Mouse (Mus musculus) forebrain, embryonic 15.5 days (tissue): Measurements from ENCODE around the gene Stra6. TPM values are rescaled to one million over a fixed set of nuclear protein-coding genes. Genes with fewer than 3 reads are reported as not detected.

ENCODE experiments used
- polyA plus RNA-seq: library from polyadenylated mRNA; unstranded; fragments of >200 nt; fragmentation: Nextera tagmentation; extraction: Ambion mirVana; gene quantifications from 2 replicates; pipeline ENCODE4 v1.2.1, GENCODE M21; 2015

The Stra6 gene
- polyA plus RNA-seq, 1 experiment from 2014 or later, result 8.7 TPM

Other genes with a start within 250 kb of the Stra6 start
- gene Arid3b, start 227.0 kb upstream of the Stra6 start, polyA plus RNA-seq, result 8.0 and 9.2 TPM in 2 replicates
- gene Ubl7, start 152.8 kb upstream of the Stra6 start, polyA plus RNA-seq, result 171 and 176 TPM in 2 replicates
- 3.4 and 3.6 TPM in 2 replicates for gene Sema7a, start 123.7 kb upstream of the Stra6 start, polyA plus RNA-seq
- 0.31 and 0.45 TPM in 2 replicates for gene Cyp11a1, start 57.4 kb upstream of the Stra6 start, polyA plus RNA-seq
- 0.93 and 1.1 TPM in 2 replicates for gene Ccdc33, start 55.0 kb downstream of the Stra6 start, polyA plus RNA-seq
- gene Islr, start 140.5 kb downstream of the Stra6 start, polyA plus RNA-seq, result 15.1 and 16.9 TPM in 2 replicates
- gene Islr2, start 140.5 kb downstream of the Stra6 start, polyA plus RNA-seq, result 83.3 and 83.4 TPM in 2 replicates
- 7.5 and 8.8 TPM in 2 replicates for gene Pml, start 186.0 kb downstream of the Stra6 start, polyA plus RNA-seq
- 107 and 109 TPM in 2 replicates for gene Stoml1, start 189.4 kb downstream of the Stra6 start, polyA plus RNA-seq
- 13.9 and 14.3 TPM in 2 replicates for gene Loxl1, start 249.4 kb downstream of the Stra6 start, polyA plus RNA-seq